Mouse (Mus musculus): ENCODE results near the gene Pdcl2. TPM values are rescaled to one million over a fixed set of nuclear protein-coding genes. Genes with fewer than 3 reads are reported as not detected.

Pdcl2 gene
- total and polyA plus RNA-seq, 2 experiments from 2014 or later, result not detected

- no peak overlapping the region for H3K9ac ChIP-seq (replicated peaks; ENCODE audit: low read depth, low read length)
- no peaks in the 10 kb centered on the region for H3K9me3 ChIP-seq (replicated peaks; ENCODE audit: control insufficient read depth, low read length)
- ATAC-seq (ENCODE audit: insufficient read depth, low read depth) (no peak), DNase-seq (ENCODE audit: low spot score) (no peak)
- no peak overlapping the region for H3K4me2 ChIP-seq (ENCODE audit: low read depth, low read length)
- H3K4me3 ChIP-seq (ENCODE audit: low read depth, low read length), result no peak overlapping the region
- no peaks in the 10 kb centered on the region for H3K36me3 ChIP-seq (replicated peaks; ENCODE audit: control insufficient read depth, insufficient read depth, low read length)
- H3K27ac ChIP-seq (ENCODE audit: low read depth), result no peak overlapping the region
- 76% methylated on average over 8 of the region's 8 CpGs for whole genome bisulfite sequencing
- TF ChIP-seq EP300 (IDR thresholded peaks at IDR 0.05; ENCODE audit: low read depth) (no peak), CTCF (IDR thresholded peaks at IDR 0.05; ENCODE audit: low read depth) (no peak)
- no peaks in the 10 kb centered on the region for H3K27me3 ChIP-seq (ENCODE audit: control insufficient read depth, insufficient read depth, low read length)
- H3K4me1 ChIP-seq (ENCODE audit: control insufficient read depth, insufficient read depth), result no peaks in the 10 kb centered on the region
Measured at GRCm38 (mm10) chr5:76337100-76337499, 6.1 kb upstream of the Pdcl2 start.

GRCm38 (mm10) chr5:76333833-76334232, 2.9 kb upstream of the Pdcl2 start:
- H3K27ac ChIP-seq (ENCODE audit: low read depth), result no peak overlapping the region
- no peaks in the 10 kb centered on the region for H3K27me3 ChIP-seq (ENCODE audit: control insufficient read depth, insufficient read depth, low read length)
- no peak for TF ChIP-seq CTCF (IDR thresholded peaks at IDR 0.05; ENCODE audit: low read depth)
- TF ChIP-seq EP300 (IDR thresholded peaks at IDR 0.05; ENCODE audit: low read depth), result no peak
- H3K9me3 ChIP-seq (replicated peaks; ENCODE audit: control insufficient read depth, low read length), result no peaks in the 10 kb centered on the region
- H3K4me1 ChIP-seq (ENCODE audit: control insufficient read depth, insufficient read depth), result no peaks in the 10 kb centered on the region
- ATAC-seq (ENCODE audit: insufficient read depth, low read depth) (no peak), DNase-seq (ENCODE audit: low spot score) (no peak)
- no peak overlapping the region for H3K4me3 ChIP-seq (ENCODE audit: low read depth, low read length)
- no peak overlapping the region for H3K9ac ChIP-seq (replicated peaks; ENCODE audit: low read depth, low read length)
- WGBS, result 77% methylated on average over 4 of the region's 4 CpGs
- H3K4me2 ChIP-seq (ENCODE audit: low read depth, low read length), result no peak overlapping the region
- no peaks in the 10 kb centered on the region for H3K36me3 ChIP-seq (replicated peaks; ENCODE audit: control insufficient read depth, insufficient read depth, low read length)

- DNase-seq (ENCODE audit: low spot score), result no peak
- no peak overlapping the region for H3K27ac ChIP-seq (ENCODE audit: low read depth)
- WGBS, result 64% methylated on average over 2 of the region's 2 CpGs
Measured at GRCm38 (mm10) chr5:76327296-76327695, 3.7 kb downstream of the Pdcl2 start.

GRCm38 (mm10) chr5:76325113-76325512, 5.8 kb downstream of the Pdcl2 start:
- Histone ChIP-seq H3K4me1 (ENCODE audit: control insufficient read depth, insufficient read depth) (no peaks in the 10 kb centered on the region), H3K36me3 (replicated peaks; ENCODE audit: control insufficient read depth, insufficient read depth, low read length) (no peaks in the 10 kb centered on the region), H3K9ac (replicated peaks; ENCODE audit: low read depth, low read length) (no peak overlapping the region), H3K9me3 (replicated peaks; ENCODE audit: control insufficient read depth, low read length) (no peaks in the 10 kb centered on the region), H3K4me3 (ENCODE audit: low read depth, low read length) (no peak overlapping the region), H3K27ac (ENCODE audit: low read depth) (no peak overlapping the region), H3K27me3 (ENCODE audit: control insufficient read depth, insufficient read depth, low read length) (no peaks in the 10 kb centered on the region), H3K4me2 (ENCODE audit: low read depth, low read length) (no peak overlapping the region)
- no peak for DNase-seq (ENCODE audit: low spot score)
- ATAC-seq (ENCODE audit: insufficient read depth, low read depth), result no peak
- WGBS, result 79% methylated on average over 4 of the region's 4 CpGs
- TF ChIP-seq EP300 (IDR thresholded peaks at IDR 0.05; ENCODE audit: low read depth) (no peak), CTCF (IDR thresholded peaks at IDR 0.05; ENCODE audit: low read depth) (no peak)

More at GRCm38 (mm10) chr5:76327296-76327695, 3.7 kb downstream of the Pdcl2 start:
- H3K27me3 ChIP-seq (ENCODE audit: control insufficient read depth, insufficient read depth, low read length), result no peaks in the 10 kb centered on the region
- TF ChIP-seq EP300 (IDR thresholded peaks at IDR 0.05; ENCODE audit: low read depth) (no peak), CTCF (IDR thresholded peaks at IDR 0.05; ENCODE audit: low read depth) (no peak)
- no peak overlapping the region for H3K9ac ChIP-seq (replicated peaks; ENCODE audit: low read depth, low read length)
- H3K4me2 ChIP-seq (ENCODE audit: low read depth, low read length), result no peak overlapping the region
- no peaks in the 10 kb centered on the region for H3K36me3 ChIP-seq (replicated peaks; ENCODE audit: control insufficient read depth, insufficient read depth, low read length)
- no peak for ATAC-seq (ENCODE audit: insufficient read depth, low read depth)
- H3K9me3 ChIP-seq (replicated peaks; ENCODE audit: control insufficient read depth, low read length), result no peaks in the 10 kb centered on the region
- H3K4me1 ChIP-seq (ENCODE audit: control insufficient read depth, insufficient read depth), result no peaks in the 10 kb centered on the region
- no peak overlapping the region for H3K4me3 ChIP-seq (ENCODE audit: low read depth, low read length)

GRCm38 (mm10) chr5:76321249-76322196, 9.4 kb downstream of the Pdcl2 start:
- DNase-seq (ENCODE audit: low spot score) (no peak), ATAC-seq (ENCODE audit: insufficient read depth, low read depth) (no peak)
- Histone ChIP-seq H3K4me2 (ENCODE audit: low read depth, low read length) (no peak overlapping the region), H3K27ac (ENCODE audit: low read depth) (no peak overlapping the region), H3K4me1 (ENCODE audit: control insufficient read depth, insufficient read depth) (no peaks in the 10 kb centered on the region), H3K27me3 (ENCODE audit: control insufficient read depth, insufficient read depth, low read length) (no peaks in the 10 kb centered on the region), H3K9me3 (replicated peaks; ENCODE audit: control insufficient read depth, low read length) (no peaks in the 10 kb centered on the region), H3K36me3 (replicated peaks; ENCODE audit: control insufficient read depth, insufficient read depth, low read length) (no peaks in the 10 kb centered on the region), H3K9ac (replicated peaks; ENCODE audit: low read depth, low read length) (no peak overlapping the region), H3K4me3 (ENCODE audit: low read depth, low read length) (no peak overlapping the region)
- 72% methylated on average over 11 of the region's 11 CpGs for WGBS
- TF ChIP-seq CTCF (IDR thresholded peaks at IDR 0.05; ENCODE audit: low read depth) (no peak), EP300 (IDR thresholded peaks at IDR 0.05; ENCODE audit: low read depth) (no peak)

Measured in heart, postnatal 0 days (tissue).